In genomic region chr17:15066911-15067310, GRCm38 (mm10) we compare ENCODE assay signal across 20 mouse cellular contexts. TPM values are rescaled to one million over a fixed set of nuclear protein-coding genes. Genes with fewer than 3 reads are reported as not detected.
DNase-seq lines count a peak whose midpoint lies in the region; ATAC-seq and TF ChIP-seq lines count a peak whose summit lies in the region.
"Had no signal": no experiment of that assay in that cellular context is flagged by ENCODE, and none has a peak within 500 bp of the region (broad histone marks: within the 10 kb centered on the region; RNA-seq: fewer than 3 reads in every experiment).

No protein-coding gene starts in this region.

- no peak overlapping the region for H3K4me2 ChIP-seq in heart, embryonic 11.5 days
- no peak overlapping the region for H3K4me2 ChIP-seq in kidney, embryonic 16.5 days (replicated peaks; ENCODE audit: low read depth, low read length)
- H3K4me2 ChIP-seq in neural tube, embryonic 15.5 days = no peak overlapping the region

- H3K4me1 ChIP-seq in heart, embryonic 11.5 days (ENCODE audit: control insufficient read depth, insufficient read depth, low read length) = peaks cover 21% of the 10 kb centered on the region
- H3K4me1 ChIP-seq in kidney, embryonic 16.5 days (ENCODE audit: insufficient read depth, low read length) = peaks cover 10% of the 10 kb centered on the region
- peaks cover 0 to 5% of the 10 kb centered on the region in 2 experiments; a peak in 1 of 4 replicates for H3K4me1 ChIP-seq in ES-E14 (ENCODE audit: control insufficient read depth in 2 of 2, insufficient read depth in 2 of 2, low read length in 2 of 2, poor library complexity in 1 of 2)
- H3K4me1 ChIP-seq in neural tube, embryonic 15.5 days = peaks cover 11% of the 10 kb centered on the region

- no peak overlapping the region for H3K9ac ChIP-seq in heart, embryonic 11.5 days (ENCODE audit: low read depth, low read length)
- no peak overlapping the region for H3K9ac ChIP-seq in kidney, embryonic 16.5 days (replicated peaks; ENCODE audit: low read length)
- H3K9ac ChIP-seq in ES-E14 (ENCODE audit: insufficient read depth, low read depth, low read length, poor library complexity, severe bottlenecking) = no peak overlapping the region
- no peak overlapping the region; the same call in 1 of the 2 replicates for H3K9ac ChIP-seq in neural tube, embryonic 15.5 days (replicated peaks)

- WGBS in heart, embryonic 11.5 days (ENCODE audit: insufficient replicate concordance) = 44% methylated on average over 1 of the region's 1 CpGs
- WGBS in kidney, embryonic 16.5 days = 55% methylated on average over 1 of the region's 1 CpGs
- WGBS in neural tube, embryonic 15.5 days = 71% methylated on average over 1 of the region's 1 CpGs

- in situ Hi-C loops in ES-E14 (cut with MboI; ENCODE audit: low sequenced_read_pairs in 2 of 2, unreplicated experiment in 2 of 2) = loop anchor here in 1 of 2 experiments (25.0 kb wide), 1 partner anchor 395 kb away; no protein-coding TSS in a partner anchor

- peak; percentile 39 for DNase-seq in heart, postnatal 4 days
- peak; percentile 31 to 37 for DNase-seq in kidney, postnatal 36 days
- no peak for DNase-seq in ES-E14 (ENCODE audit: low read depth, low spot score)
- DNase-seq in NIH3T3 (ENCODE audit: low read depth) = peak; percentile 24
- DNase-seq: adrenal gland, adult 8-10 months; cerebellum, postnatal 25 days; heart, postnatal 14 days; lung, adult 18-20 months; thymus, adult 18-20 months had no signal

- H3K27ac ChIP-seq in heart, embryonic 11.5 days (ENCODE audit: low read depth, low read length) = no peak overlapping the region
- H3K27ac ChIP-seq in kidney, embryonic 16.5 days (ENCODE audit: low read length) = no peak overlapping the region
- H3K27ac ChIP-seq in ES-E14 (ENCODE audit: insufficient read depth, low read depth, low read length, poor library complexity, severe bottlenecking) = no peak overlapping the region
- no peak overlapping the region for H3K27ac ChIP-seq in neural tube, embryonic 15.5 days (replicated peaks)

- H3K9me3 ChIP-seq in heart, embryonic 11.5 days (replicated peaks; ENCODE audit: control insufficient read depth, low read length) = no peaks in the 10 kb centered on the region
- H3K9me3 ChIP-seq in kidney, embryonic 16.5 days (ENCODE audit: low read length) = no peaks in the 10 kb centered on the region
- H3K9me3 ChIP-seq in ES-E14 (ENCODE audit: control insufficient read depth, insufficient read depth, low read depth, low read length) = no peaks in the 10 kb centered on the region
- no peaks in the 10 kb centered on the region for H3K9me3 ChIP-seq in neural tube, embryonic 15.5 days (replicated peaks)
- H3K9me3 ChIP-seq: G1E; midbrain, embryonic 15.5 days had no signal

- 0 out of 2 replicates have a peak, but pooled peaks cover 1% of the 10 kb centered on the region for H3K27me3 ChIP-seq in heart, embryonic 11.5 days (ENCODE audit: control insufficient read depth, insufficient read depth, low read length)
- H3K27me3 ChIP-seq in kidney, embryonic 16.5 days (ENCODE audit: insufficient read depth, low read length) = no peaks in the 10 kb centered on the region
- H3K27me3 ChIP-seq in neural tube, embryonic 15.5 days (replicated peaks) = no peaks in the 10 kb centered on the region
- H3K27me3 ChIP-seq: midbrain, embryonic 15.5 days had no signal

- no peak overlapping the region for H3K4me3 ChIP-seq in heart, embryonic 11.5 days (ENCODE audit: low read depth, low read length)
- no peak overlapping the region for H3K4me3 ChIP-seq in kidney, embryonic 16.5 days (ENCODE audit: low read length)
- no peak overlapping the region for H3K4me3 ChIP-seq in ES-E14 (ENCODE audit: insufficient read depth in 1 of 2, low read depth in 1 of 2, low read length in 2 of 2, poor library complexity in 1 of 2, severe bottlenecking in 1 of 2)
- H3K4me3 ChIP-seq in neural tube, embryonic 15.5 days (replicated peaks) = no peak overlapping the region
- H3K4me3 ChIP-seq: midbrain, embryonic 15.5 days had no signal

- ATAC-seq in heart, embryonic 11.5 days (replicated peaks; ENCODE audit: insufficient number of reproducible peaks, low FRiP score, low TSS enrichment) = no peak
- ATAC-seq in kidney, embryonic 16.5 days (ENCODE audit: low FRiP score, low TSS enrichment) = no peak
- ATAC-seq in neural tube, embryonic 15.5 days (ENCODE audit: low FRiP score) = no peak

- H3K36me3 ChIP-seq in heart, embryonic 11.5 days (ENCODE audit: control insufficient read depth, insufficient read depth, low read length) = 0 out of 2 replicates have a peak, but pooled peaks cover 2% of the 10 kb centered on the region
- peaks cover 8% of the 10 kb centered on the region for H3K36me3 ChIP-seq in kidney, embryonic 16.5 days (ENCODE audit: insufficient read depth, low read length)
- 0 out of 2 replicates have a peak, but pooled peaks cover 2% of the 10 kb centered on the region for H3K36me3 ChIP-seq in ES-E14 (ENCODE audit: control insufficient read depth, insufficient read depth, low read length, poor library complexity, severe bottlenecking)
- peaks cover 19% of the 10 kb centered on the region for H3K36me3 ChIP-seq in neural tube, embryonic 15.5 days
- H3K36me3 ChIP-seq: midbrain, embryonic 15.5 days had no signal

TF ChIP-seq in ES-E14, 5 proteins besides CTCF, POLR2A, EP300 and RAD21:
- no peak for TF ChIP-seq HCFC1 (IDR thresholded peaks at IDR 0.05; ENCODE audit: borderline replicate concordance, insufficient read depth, low read length)
- peak; percentile 43; the same call in 1 of the 2 replicates for TF ChIP-seq MAFK (IDR thresholded peaks at IDR 0.05; ENCODE audit: insufficient read depth, low read depth, low read length)
- no peak for TF ChIP-seq ZNF384 (IDR thresholded peaks at IDR 0.05; ENCODE audit: low read depth, low read length)
TF ChIP-seq in ES-E14: peak in this region for 1.

RNA-seq across cellular contexts. Expression of gene Gm3448, which starts 25.6 kb away (rescaled TPM):
- total RNA-seq in heart, postnatal 4 days (2021) = 1 to 10 TPM; 2.5 to 2.6 TPM
- polyA plus RNA-seq in heart, embryonic 11.5 days (2014; fragmentation: Nextera tagmentation; extraction: Ambion mirVana) = 2.8 and 2.9 TPM in 2 replicates
- polyA plus RNA-seq in kidney, embryonic 16.5 days (2015; fragmentation: Nextera tagmentation; extraction: Ambion mirVana) = 2.8 and 3.0 TPM in 2 replicates
- 17.7 and 18.0 TPM in 2 replicates for total RNA-seq in ES-E14 (2012; rRNA removed)
- polyA plus RNA-seq in neural tube, embryonic 15.5 days (2015; fragmentation: Nextera tagmentation; extraction: Ambion mirVana) = 3.2 and 4.3 TPM in 2 replicates

RNA-seq across cellular contexts. Expression of gene Tcte3, which starts 25.6 kb away (rescaled TPM):
- total RNA-seq in heart, postnatal 4 days (2021) = under 1 TPM in 1 of 2 experiments, not detected in 1; 0.60 TPM
- 0.97 TPM in 1 of 2 replicates, not detected in the other for polyA plus RNA-seq in heart, embryonic 11.5 days (2014; fragmentation: Nextera tagmentation; extraction: Ambion mirVana)
- polyA plus RNA-seq in kidney, embryonic 16.5 days (2015; fragmentation: Nextera tagmentation; extraction: Ambion mirVana) = 0.42 TPM in 1 of 2 replicates, not detected in the other
- total RNA-seq in ES-E14 (2012; rRNA removed) = 2.6 and 5.4 TPM in 2 replicates
- polyA plus RNA-seq in neural tube, embryonic 15.5 days (2015; fragmentation: Nextera tagmentation; extraction: Ambion mirVana) = 0.68 TPM in 1 of 2 replicates, not detected in the other
- total RNA-seq: heart, adult 8-10 months; left cerebral cortex, postnatal 10 days had no signal
- polyA plus RNA-seq: forebrain, embryonic 16.5 days; large intestine, adult 2 months; limb, embryonic 14.5 days; small intestine, adult 2 months had no signal

RNA-seq across cellular contexts. Expression of gene Ermard, which starts 25.9 kb away (rescaled TPM):
- total RNA-seq in heart, postnatal 4 days (2021) = 10 to 100 TPM; 34.8 to 46.8 TPM
- polyA plus RNA-seq in heart, embryonic 11.5 days (2014; fragmentation: Nextera tagmentation; extraction: Ambion mirVana) = 61.0 and 62.8 TPM in 2 replicates
- polyA plus RNA-seq in kidney, embryonic 16.5 days (2015; fragmentation: Nextera tagmentation; extraction: Ambion mirVana) = 79.6 and 93.2 TPM in 2 replicates
- 107 and 114 TPM in 2 replicates for total RNA-seq in ES-E14 (2012; rRNA removed)
- polyA plus RNA-seq in neural tube, embryonic 15.5 days (2015; fragmentation: Nextera tagmentation; extraction: Ambion mirVana) = 82.5 and 88.8 TPM in 2 replicates

RNA-seq across cellular contexts. Expression of gene Gm3435, which starts 56.9 kb away (rescaled TPM):
- 1 to 10 TPM; 3.2 to 3.9 TPM for total RNA-seq in heart, postnatal 4 days (2021)
- 3.6 and 4.1 TPM in 2 replicates for polyA plus RNA-seq in heart, embryonic 11.5 days (2014; fragmentation: Nextera tagmentation; extraction: Ambion mirVana)
- 8.7 and 9.1 TPM in 2 replicates for polyA plus RNA-seq in kidney, embryonic 16.5 days (2015; fragmentation: Nextera tagmentation; extraction: Ambion mirVana)
- 10.3 and 12.0 TPM in 2 replicates for total RNA-seq in ES-E14 (2012; rRNA removed)
- polyA plus RNA-seq in neural tube, embryonic 15.5 days (2015; fragmentation: Nextera tagmentation; extraction: Ambion mirVana) = 6.2 and 6.4 TPM in 2 replicates
